Mouse (Mus musculus) ES-E14 (cell line): ENCODE measurements around the gene Ube2b.

Experiments
- HCFC1 ChIP-seq: IDR thresholded peaks from 2 replicates; pipeline ENCODE4 v1.6.1; 2012; ENCODE audit warnings: low read length, inconsistent platforms, borderline replicate concordance; ENCODE audit not compliant: insufficient read depth
- MAFK ChIP-seq: IDR thresholded peaks from 2 replicates; pipeline ENCODE4 v1.6.1; 2014; ENCODE audit warnings: mild to moderate bottlenecking, low read depth, low read length, inconsistent platforms; ENCODE audit not compliant: insufficient read depth

GRCm38 (mm10) chr11:51960061-51960460 is 40.5 kb downstream of the Ube2b start:
- TF ChIP-seq MAFK (no peak), HCFC1 (no peak)
